Mouse (Mus musculus) testis, adult 2 months (tissue): ENCODE results near the gene Sh3rf1. TPM values are rescaled to one million over a fixed set of nuclear protein-coding genes. Genes with fewer than 3 reads are reported as not detected.

Experiments used
- H3K27ac ChIP-seq: fragments of 200-500 bp; 2 replicates; pipeline ENCODE4 v1.5.1; 2012; ENCODE audit warnings: low read depth, low read length; ENCODE audit not compliant: control insufficient read depth, insufficient read depth
- H3K27me3 ChIP-seq: fragments of 200-500 bp; 2 replicates; pipeline ENCODE4 v1.6.1; 2012; ENCODE audit warnings: mild to moderate bottlenecking, low read length, moderate library complexity; ENCODE audit not compliant: control insufficient read depth, insufficient read depth
- H3K36me3 ChIP-seq: fragments of 200-500 bp; 2 replicates; pipeline ENCODE4 v1.6.1; 2012; ENCODE audit warnings: mild to moderate bottlenecking, low read length; ENCODE audit not compliant: control insufficient read depth, insufficient read depth
- H3K4me1 ChIP-seq: fragments of 200-500 bp; 2 replicates; pipeline ENCODE4 v1.6.1; 2012; ENCODE audit warnings: low read length; ENCODE audit not compliant: control insufficient read depth, insufficient read depth
- H3K4me3 ChIP-seq: fragments of 200-500 bp; 2 replicates; pipeline ENCODE4 v1.5.1; 2012; ENCODE audit warnings: low read depth, mild to moderate bottlenecking, low read length, moderate library complexity, mixed read lengths; ENCODE audit not compliant: control insufficient read depth
- CTCF ChIP-seq: fragments of 200-500 bp; IDR thresholded peaks from 2 replicates; pipeline ENCODE4 v1.5.1; 2012; ENCODE audit warnings: low read depth, mild to moderate bottlenecking, inconsistent platforms, low read length, moderate library complexity; ENCODE audit not compliant: control insufficient read depth, insufficient read depth, insufficient replicate concordance
- POLR2A ChIP-seq: fragments of 200-500 bp; IDR thresholded peaks from 2 replicates; pipeline ENCODE4 v1.6.1; 2012; ENCODE audit warnings: low read depth, mild to moderate bottlenecking, inconsistent platforms, low read length, moderate library complexity; ENCODE audit not compliant: control insufficient read depth
- polyA plus RNA-seq: library from polyadenylated mRNA; depleted of rRNA; stranded (reverse); fragments of >200 nt; gene quantifications from 2 replicates; pipeline ENCODE4 v1.2.3, GENCODE M21; 2012

Gene Sh3rf1
- polyA plus RNA-seq, 1 experiment: 2.2 TPM

GRCm38 (mm10) chr8:61247270-61248025, 23.8 kb downstream of the Sh3rf1 start:
- H3K4me3 ChIP-seq: no peak overlapping the region
- H3K4me1 ChIP-seq: peaks cover 5% of the 10 kb centered on the region
- no peaks in the 10 kb centered on the region for H3K27me3 ChIP-seq
- TF ChIP-seq CTCF (no peak), POLR2A (no peak)
- H3K27ac ChIP-seq: no peak overlapping the region
- no peaks in the 10 kb centered on the region for H3K36me3 ChIP-seq

GRCm38 (mm10) chr8:61249511-61249910, 25.8 kb downstream of the Sh3rf1 start:
- Histone ChIP-seq H3K4me1 (no peaks in the 10 kb centered on the region; the same call in 1 of the 2 replicates), H3K27ac (no peak overlapping the region), H3K27me3 (no peaks in the 10 kb centered on the region), H3K4me3 (no peak overlapping the region), H3K36me3 (no peaks in the 10 kb centered on the region)
- TF ChIP-seq POLR2A: no peak
- TF ChIP-seq CTCF: no peak

GRCm38 (mm10) chr8:61254196-61254595, 30.5 kb downstream of the Sh3rf1 start:
- Histone ChIP-seq H3K4me1 (no peaks in the 10 kb centered on the region), H3K4me3 (no peak overlapping the region), H3K27ac (no peak overlapping the region), H3K27me3 (no peaks in the 10 kb centered on the region), H3K36me3 (no peaks in the 10 kb centered on the region)
- TF ChIP-seq POLR2A (no peak), CTCF (no peak)

GRCm38 (mm10) chr8:61258828-61259227, 35.2 kb downstream of the Sh3rf1 start:
- H3K4me3 ChIP-seq: no peak overlapping the region
- TF ChIP-seq POLR2A (no peak), CTCF (no peak)

GRCm38 (mm10) chr8:61259526-61259925, 35.9 kb downstream of the Sh3rf1 start:
- no peak overlapping the region for H3K27ac ChIP-seq
- H3K4me1 ChIP-seq: no peaks in the 10 kb centered on the region
- no peak for TF ChIP-seq CTCF
- no peak for TF ChIP-seq POLR2A
- H3K4me3 ChIP-seq: no peak overlapping the region
- no peaks in the 10 kb centered on the region for H3K36me3 ChIP-seq
- no peaks in the 10 kb centered on the region for H3K27me3 ChIP-seq

More at GRCm38 (mm10) chr8:61258828-61259227, 35.2 kb downstream of the Sh3rf1 start:
- Histone ChIP-seq H3K4me1 (no peaks in the 10 kb centered on the region), H3K27me3 (no peaks in the 10 kb centered on the region), H3K27ac (no peak overlapping the region), H3K36me3 (no peaks in the 10 kb centered on the region)

GRCm38 (mm10) chr8:61260530-61260929, 36.9 kb downstream of the Sh3rf1 start:
- no peak overlapping the region for H3K27ac ChIP-seq
- no peaks in the 10 kb centered on the region for H3K36me3 ChIP-seq
- H3K4me3 ChIP-seq: no peak overlapping the region
- no peak for TF ChIP-seq POLR2A
- no peak for TF ChIP-seq CTCF
- H3K4me1 ChIP-seq: no peaks in the 10 kb centered on the region
- H3K27me3 ChIP-seq: no peaks in the 10 kb centered on the region

- no peak overlapping the region for H3K27ac ChIP-seq
- no peaks in the 10 kb centered on the region for H3K27me3 ChIP-seq
- no peaks in the 10 kb centered on the region for H3K36me3 ChIP-seq
- TF ChIP-seq POLR2A: no peak
- no peak for TF ChIP-seq CTCF
- no peak overlapping the region for H3K4me3 ChIP-seq
- no peaks in the 10 kb centered on the region for H3K4me1 ChIP-seq
Observed at GRCm38 (mm10) chr8:61261374-61261773, 37.7 kb downstream of the Sh3rf1 start.
